Mouse (Mus musculus) forebrain, embryonic 11.5 days (tissue): ENCODE measurements at regions not wholly inside any gene's neighbourhood (a gene's known extent, or its start where the extent isn't known, plus 50 kb on each side); places are given as distances from the start of the nearest gene placed in this dataset.

Experiments used
- ATAC-seq: fragments of 200-750 bp; cut with Nextera tagmentation; replicated peaks from 2 replicates; pipeline ENCODE4 v1.8.0; 2017; ENCODE audit warnings: moderate TSS enrichment; ENCODE audit not compliant: low FRiP score
- DNase-seq: peaks from one replicate; pipeline ENCODE4 v3.0.0-alpha.2; 2017; ENCODE audit warnings: low spot score
- H3K27ac ChIP-seq: fragments of 300-500 bp; sonication (generic); 2 replicates; pipeline ENCODE4 v1.5.1; 2014; ENCODE audit warnings: low read depth, low read length
- H3K27me3 ChIP-seq: fragments of 300-500 bp; sonication (generic); 2 replicates; pipeline ENCODE4 v1.6.1; 2014; ENCODE audit warnings: mild to moderate bottlenecking, low read length, mixed read lengths; ENCODE audit not compliant: control insufficient read depth, insufficient read depth
- H3K36me3 ChIP-seq: fragments of 300-500 bp; sonication (generic); 2 replicates; pipeline ENCODE4 v1.6.1; 2014; ENCODE audit warnings: mild to moderate bottlenecking, low read length, moderate library complexity, mixed read lengths; ENCODE audit not compliant: control insufficient read depth, insufficient read depth
- H3K4me1 ChIP-seq: fragments of 300-500 bp; sonication (generic); replicated peaks from 2 replicates; pipeline ENCODE4 v1.6.1; 2014; ENCODE audit warnings: low read length, mixed read lengths; ENCODE audit not compliant: control insufficient read depth, insufficient read depth
- H3K4me2 ChIP-seq: fragments of 300-500 bp; sonication (generic); 2 replicates; pipeline ENCODE4 v1.6.1; 2014; ENCODE audit warnings: low read depth, mild to moderate bottlenecking, low read length, moderate library complexity, mixed read lengths; ENCODE audit not compliant: severe bottlenecking
- H3K4me3 ChIP-seq: fragments of 300-500 bp; sonication (generic); 2 replicates; pipeline ENCODE4 v1.5.1; 2014; ENCODE audit warnings: low read depth, low read length
- H3K9ac ChIP-seq: fragments of 300-500 bp; sonication (generic); 2 replicates; pipeline ENCODE4 v1.6.1; 2014; ENCODE audit warnings: low read length
- H3K9me3 ChIP-seq: fragments of 300-500 bp; sonication (generic); 2 replicates; pipeline ENCODE4 v1.6.1; 2016; ENCODE audit warnings: low read length, mixed read lengths; ENCODE audit not compliant: control insufficient read depth
- WGBS: fragments of 180-500 bp; shearing (Covaris S2); extraction: QIAGEN DNeasy Blood & Tissue Kit; methylation state at CpG from one replicate; pipeline ENCODE4 v1.1.7; 2014; 5-methylcytosine and 5-hydroxymethylcytosine counted together

GRCm38 (mm10) chr10:117553211-117554186 lies 75.8 kb upstream of the Cpm start:
- Histone ChIP-seq H3K9me3 (no peaks in the 10 kb centered on the region), H3K4me2 (no peak overlapping the region), H3K36me3 (no peaks in the 10 kb centered on the region), H3K9ac (no peak overlapping the region), H3K4me1 (no peaks in the 10 kb centered on the region), H3K4me3 (no peak overlapping the region), H3K27ac (no peak overlapping the region), H3K27me3 (no peaks in the 10 kb centered on the region)
- 92% methylated on average over 15 of the region's 15 CpGs for WGBS
- ATAC-seq (no peak), DNase-seq (no peak)

GRCm38 (mm10) chr10:117552049-117552652 lies 77.1 kb upstream of the Cpm start:
- Histone ChIP-seq H3K4me1 (no peaks in the 10 kb centered on the region), H3K27me3 (no peaks in the 10 kb centered on the region), H3K9ac (no peak overlapping the region), H3K27ac (no peak overlapping the region), H3K4me3 (no peak overlapping the region), H3K36me3 (no peaks in the 10 kb centered on the region), H3K9me3 (no peaks in the 10 kb centered on the region), H3K4me2 (no peak overlapping the region)
- ATAC-seq: no peak
- WGBS: 93% methylated on average over 9 of the region's 9 CpGs
- DNase-seq: no peak

GRCm38 (mm10) chr10:117551234-117552048 lies 77.9 kb upstream of the Cpm start:
- Histone ChIP-seq H3K9ac (no peak overlapping the region), H3K4me2 (no peak overlapping the region), H3K9me3 (no peaks in the 10 kb centered on the region), H3K4me3 (no peak overlapping the region), H3K27ac (no peak overlapping the region), H3K27me3 (no peaks in the 10 kb centered on the region), H3K4me1 (no peaks in the 10 kb centered on the region), H3K36me3 (no peaks in the 10 kb centered on the region)
- DNase-seq (no peak), ATAC-seq (no peak)
- WGBS: 89% methylated on average over 13 of the region's 13 CpGs

GRCm38 (mm10) chr10:117549854-117550605 lies 79.3 kb upstream of the Cpm start:
- H3K9ac ChIP-seq: no peak overlapping the region
- H3K9me3 ChIP-seq: no peaks in the 10 kb centered on the region
- H3K27me3 ChIP-seq: no peaks in the 10 kb centered on the region
- no peak overlapping the region for H3K4me2 ChIP-seq
- H3K4me1 ChIP-seq: no peaks in the 10 kb centered on the region
- no peak for ATAC-seq
- H3K27ac ChIP-seq: no peak overlapping the region
- H3K4me3 ChIP-seq: no peak overlapping the region
- no peaks in the 10 kb centered on the region for H3K36me3 ChIP-seq
- 91% methylated on average over 16 of the region's 16 CpGs for WGBS
- no peak for DNase-seq

- Histone ChIP-seq H3K9ac (no peak overlapping the region), H3K9me3 (no peaks in the 10 kb centered on the region), H3K27ac (no peak overlapping the region), H3K27me3 (no peaks in the 10 kb centered on the region), H3K4me3 (no peak overlapping the region), H3K36me3 (no peaks in the 10 kb centered on the region), H3K4me2 (no peak overlapping the region), H3K4me1 (no peaks in the 10 kb centered on the region)
- 92% methylated on average over 4 of the region's 4 CpGs for WGBS
- ATAC-seq: no peak
- DNase-seq: no peak
Measured at GRCm38 (mm10) chr10:117549506-117549830, 79.8 kb upstream of the Cpm start.

- no peak overlapping the region for H3K4me2 ChIP-seq
- H3K9ac ChIP-seq: no peak overlapping the region
- DNase-seq (no peak), ATAC-seq (no peak)
- H3K9me3 ChIP-seq: no peaks in the 10 kb centered on the region
- H3K27ac ChIP-seq: no peak overlapping the region
- no peaks in the 10 kb centered on the region for H3K27me3 ChIP-seq
- H3K36me3 ChIP-seq: no peaks in the 10 kb centered on the region
- H3K4me3 ChIP-seq: no peak overlapping the region
- 92% methylated on average over 23 of the region's 23 CpGs for WGBS
- no peaks in the 10 kb centered on the region for H3K4me1 ChIP-seq
Measured at GRCm38 (mm10) chr10:117548775-117549505, 80.4 kb upstream of the Cpm start.

GRCm38 (mm10) chr10:117548262-117548661 lies 81.0 kb upstream of the Cpm start:
- no peaks in the 10 kb centered on the region for H3K4me1 ChIP-seq
- H3K27me3 ChIP-seq: no peaks in the 10 kb centered on the region
- H3K9ac ChIP-seq: no peak overlapping the region
- no peaks in the 10 kb centered on the region for H3K36me3 ChIP-seq
- DNase-seq: no peak
- no peak overlapping the region for H3K4me3 ChIP-seq
- H3K4me2 ChIP-seq: no peak overlapping the region
- no peaks in the 10 kb centered on the region for H3K9me3 ChIP-seq
- no peak overlapping the region for H3K27ac ChIP-seq
- WGBS: 94% methylated on average over 4 of the region's 4 CpGs
- ATAC-seq: no peak

GRCm38 (mm10) chr10:117547275-117547674 lies 82.0 kb upstream of the Cpm start:
- Histone ChIP-seq H3K27me3 (no peaks in the 10 kb centered on the region), H3K9me3 (no peaks in the 10 kb centered on the region), H3K4me3 (no peak overlapping the region), H3K4me2 (no peak overlapping the region), H3K4me1 (no peaks in the 10 kb centered on the region), H3K9ac (no peak overlapping the region), H3K36me3 (no peaks in the 10 kb centered on the region), H3K27ac (no peak overlapping the region)
- 85% methylated on average over 6 of the region's 6 CpGs for WGBS
- DNase-seq: no peak
- no peak for ATAC-seq
